Mouse (Mus musculus): ENCODE data around the gene Ago4.
A peak's percentile ranks its signal among the peaks of the same experiment; 100 is the strongest.

DNA sequence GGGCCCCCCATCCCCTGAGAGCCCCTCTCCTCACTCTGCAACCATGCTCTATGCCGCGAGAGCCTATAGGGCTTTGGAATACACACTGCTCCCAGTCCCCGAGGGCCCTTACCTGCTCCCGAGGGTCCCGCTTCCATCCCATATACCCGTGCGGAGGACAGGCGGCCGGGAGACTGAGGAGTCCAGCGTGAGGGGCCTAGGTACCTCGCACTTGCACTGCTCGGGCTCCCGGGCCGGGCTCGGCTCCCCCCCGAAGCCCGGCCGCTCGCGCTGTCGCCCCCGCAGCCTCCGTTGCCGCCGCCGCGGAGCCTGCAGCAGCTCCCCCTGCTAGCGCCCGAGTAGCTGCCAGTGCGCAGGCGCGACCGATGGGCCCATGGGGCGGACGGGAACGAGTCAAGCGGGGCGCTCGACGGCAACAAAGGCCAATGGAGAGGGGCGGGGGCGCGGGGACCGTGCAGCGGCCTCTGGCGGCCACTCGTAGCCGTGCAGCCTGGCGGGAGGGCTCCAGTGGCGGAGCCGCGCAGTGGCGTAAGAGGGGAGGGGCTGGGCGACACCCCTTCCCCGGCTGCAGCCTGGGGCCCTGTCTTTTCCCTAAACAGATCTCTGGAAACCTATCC lies 64.9 kb downstream of the Ago4 start, which contains the start of gene Ago1:
- TF ChIP-seq CTCF (IDR thresholded peaks at IDR 0.05; ENCODE audit: low read depth, low read length) (peak; percentile 39), POLR2A (IDR thresholded peaks at IDR 0.05; ENCODE audit: borderline replicate concordance, low read depth, low read length) (no peak)
